Mouse (Mus musculus) liver, postnatal 0 days (tissue): ENCODE data around the gene Htr2b.

Source experiments
- CTCF ChIP-seq: sonication (generic); IDR thresholded peaks from 2 replicates; pipeline ENCODE4 v1.5.1; 2016; ENCODE audit warnings: antibody characterized with exemption, low read depth
- EP300 ChIP-seq: IDR thresholded peaks from 2 replicates; pipeline ENCODE4 v1.6.1; 2016; ENCODE audit warnings: antibody characterized with exemption, low read depth, mild to moderate bottlenecking

DNA sequence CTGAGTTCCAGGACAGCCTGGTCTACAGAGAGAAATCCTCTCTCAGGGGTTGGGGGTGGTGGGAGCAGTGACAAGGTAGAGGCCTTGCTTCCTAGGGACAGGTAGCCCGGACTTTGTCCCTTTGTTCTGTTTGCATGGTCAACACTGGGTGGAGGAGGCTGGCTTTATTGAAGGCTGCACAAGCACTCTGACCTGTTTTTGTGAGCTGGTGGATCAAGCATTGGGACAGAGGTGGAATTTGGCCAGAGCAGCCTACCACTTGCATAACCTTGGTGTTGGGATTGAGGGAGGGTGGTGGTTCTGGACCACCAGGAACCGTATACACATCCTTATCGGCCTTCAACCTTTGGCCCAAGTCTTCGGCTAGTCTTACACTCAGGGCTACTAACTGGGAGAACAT is 55.5 kb downstream of the Htr2b start:
- TF ChIP-seq CTCF, result no peak
- no peak for TF ChIP-seq EP300
